Mouse (Mus musculus) embryonic facial prominence, embryonic 11.5 days (tissue): ENCODE data around the gene Tmem56. TPM values are rescaled to one million over a fixed set of nuclear protein-coding genes. Genes with fewer than 3 reads are reported as not detected.

Source experiments
- ATAC-seq: fragments of 200-750 bp; cut with Nextera tagmentation; replicated peaks from 2 replicates; pipeline ENCODE4 v1.8.0; 2017; ENCODE audit warnings: low read depth; ENCODE audit not compliant: insufficient number of reproducible peaks, low FRiP score, low TSS enrichment
- DNase-seq: peaks from one replicate; pipeline ENCODE4 v3.0.0-alpha.2; 2015; ENCODE audit warnings: low spot score
- H3K27ac ChIP-seq: fragments of 300-500 bp; sonication (generic); replicated peaks from 2 replicates; pipeline ENCODE4 v1.5.1; 2014; ENCODE audit warnings: mild to moderate bottlenecking, low read depth, low read length, control low read depth
- H3K27me3 ChIP-seq: fragments of 300-500 bp; sonication (generic); 2 replicates; pipeline ENCODE4 v1.6.1; 2014; ENCODE audit warnings: mild to moderate bottlenecking, low read length, moderate library complexity, mixed read lengths; ENCODE audit not compliant: control insufficient read depth, insufficient read depth
- H3K36me3 ChIP-seq: fragments of 300-500 bp; sonication (generic); replicated peaks from 2 replicates; pipeline ENCODE4 v1.6.1; 2014; ENCODE audit warnings: low read depth, mild to moderate bottlenecking, low read length, moderate library complexity, mixed read lengths; ENCODE audit not compliant: control insufficient read depth, insufficient read depth
- H3K4me1 ChIP-seq: fragments of 300-500 bp; sonication (generic); 2 replicates; pipeline ENCODE4 v1.6.1; 2014; ENCODE audit warnings: low read length, mixed read lengths; ENCODE audit not compliant: control insufficient read depth, insufficient read depth
- H3K4me2 ChIP-seq: fragments of 300-500 bp; sonication (generic); 2 replicates; pipeline ENCODE4 v1.6.1; 2014; ENCODE audit warnings: low read depth, mild to moderate bottlenecking, control low read depth, low read length, moderate library complexity
- H3K4me3 ChIP-seq: fragments of 300-500 bp; sonication (generic); 2 replicates; pipeline ENCODE4 v1.5.1; 2014; ENCODE audit warnings: low read depth, low read length, control low read depth
- H3K9ac ChIP-seq: fragments of 300-500 bp; sonication (generic); replicated peaks from 2 replicates; pipeline ENCODE4 v1.6.1; 2014; ENCODE audit warnings: mild to moderate bottlenecking, control low read depth, low read length
- H3K9me3 ChIP-seq: fragments of 300-500 bp; sonication (generic); replicated peaks from 2 replicates; pipeline ENCODE4 v1.6.1; 2016; ENCODE audit warnings: mild to moderate bottlenecking, low read length, inconsistent platforms, mixed read lengths; ENCODE audit not compliant: control insufficient read depth
- WGBS: fragments of 180-500 bp; shearing (Covaris S2); extraction: QIAGEN DNeasy Blood & Tissue Kit; methylation state at CpG from one replicate; pipeline ENCODE4 v1.1.7; 2014; 5-methylcytosine and 5-hydroxymethylcytosine counted together
- polyA plus RNA-seq: library from polyadenylated mRNA; unstranded; fragments of >200 nt; fragmentation: Nextera tagmentation; extraction: Ambion mirVana; gene quantifications from 2 replicates; pipeline ENCODE4 v1.2.1, GENCODE M21; 2014

Gene Tmem56
- polyA plus RNA-seq, 1 experiment from 2014 or later, result 0.90 TPM

DNA sequence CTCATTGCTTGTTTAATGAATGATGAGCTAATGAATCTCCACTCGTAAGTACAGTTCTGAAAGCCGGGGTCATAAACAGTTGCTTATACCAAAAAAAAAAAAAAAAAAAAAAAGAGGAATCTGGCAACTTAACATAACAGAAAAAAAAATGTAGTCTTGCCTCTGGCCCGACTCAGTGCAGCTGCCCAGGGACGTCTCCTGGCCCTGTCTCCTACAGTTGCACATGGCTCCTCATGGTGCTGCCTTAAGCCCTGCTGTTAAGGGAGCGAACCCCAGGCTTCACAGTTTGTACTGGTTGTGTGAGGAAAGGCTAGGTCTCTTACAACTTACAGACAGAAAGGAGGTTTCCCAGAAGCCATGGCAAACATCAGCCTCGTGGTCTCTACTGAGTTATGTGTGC, 31.3 kb upstream of the Tmem56 start:
- Histone ChIP-seq H3K4me2 (no peak overlapping the region), H3K9ac (no peak overlapping the region), H3K9me3 (no peaks in the 10 kb centered on the region), H3K27me3 (no peaks in the 10 kb centered on the region), H3K4me3 (no peak overlapping the region), H3K36me3 (no peaks in the 10 kb centered on the region), H3K4me1 (no peaks in the 10 kb centered on the region), H3K27ac (no peak overlapping the region)
- DNase-seq (no peak), ATAC-seq (no peak)
- WGBS, result 85% methylated on average over 6 of the region's 6 CpGs

DNA sequence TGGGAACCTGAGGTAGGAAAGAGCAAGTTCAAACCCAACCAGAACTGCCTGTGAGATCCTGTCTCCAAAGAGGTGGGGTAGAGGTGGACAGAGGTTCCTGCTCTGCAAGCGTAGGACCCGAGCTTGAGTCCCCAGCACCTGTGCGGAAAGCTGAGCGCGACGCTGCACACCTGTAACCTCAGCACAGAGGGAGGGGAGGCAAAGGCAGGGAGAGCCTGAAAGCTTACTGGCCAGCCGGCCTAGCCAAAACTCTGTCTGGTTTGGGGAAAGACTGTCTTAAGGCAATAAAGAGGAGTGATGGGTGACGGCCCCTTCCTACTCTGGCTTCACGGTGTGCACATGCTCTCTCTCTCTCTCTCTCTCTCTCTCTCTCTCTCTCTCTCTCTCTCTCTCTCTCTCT, 30.1 kb upstream of the Tmem56 start:
- Histone ChIP-seq H3K4me1 (no peaks in the 10 kb centered on the region), H3K27me3 (no peaks in the 10 kb centered on the region), H3K4me2 (no peak overlapping the region), H3K27ac (no peak overlapping the region), H3K9ac (no peak overlapping the region), H3K4me3 (no peak overlapping the region), H3K9me3 (no peaks in the 10 kb centered on the region), H3K36me3 (no peaks in the 10 kb centered on the region)
- ATAC-seq (no peak), DNase-seq (no peak)
- 77% methylated on average over 9 of the region's 9 CpGs for WGBS

DNA sequence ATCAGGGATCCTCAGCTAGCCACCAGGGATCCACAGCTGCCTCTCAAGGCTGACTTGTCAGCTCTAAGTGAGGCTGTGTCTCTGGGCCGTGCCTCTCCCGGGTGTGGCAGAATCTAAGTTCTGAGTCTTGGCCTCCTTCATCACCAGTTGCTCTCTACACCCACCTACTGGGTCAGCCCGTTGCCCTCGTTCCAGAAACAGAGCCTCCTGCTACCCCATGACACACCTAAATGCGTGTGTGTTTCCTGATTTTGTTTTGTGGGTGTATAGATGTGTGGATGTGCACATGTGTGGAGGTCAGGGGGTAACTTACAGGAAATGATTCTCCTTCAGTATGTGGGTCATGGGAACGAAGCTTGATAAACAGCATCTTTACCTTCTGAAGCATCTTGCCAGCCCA, 29.5 kb upstream of the Tmem56 start:
- no peak overlapping the region for H3K27ac ChIP-seq
- H3K9ac ChIP-seq, result no peak overlapping the region
- no peak for DNase-seq
- no peaks in the 10 kb centered on the region for H3K27me3 ChIP-seq
- H3K36me3 ChIP-seq, result no peaks in the 10 kb centered on the region
- no peak for ATAC-seq
- 81% methylated on average over 6 of the region's 6 CpGs for WGBS
- H3K4me3 ChIP-seq, result no peak overlapping the region
- no peak overlapping the region for H3K4me2 ChIP-seq
- H3K4me1 ChIP-seq, result no peaks in the 10 kb centered on the region
- H3K9me3 ChIP-seq, result no peaks in the 10 kb centered on the region

GRCm38 (mm10) chr3:121309896-121310714, 27.2 kb upstream of the Tmem56 start:
- Histone ChIP-seq H3K36me3 (no peaks in the 10 kb centered on the region), H3K27me3 (no peaks in the 10 kb centered on the region), H3K4me1 (no peaks in the 10 kb centered on the region), H3K4me2 (no peak overlapping the region), H3K4me3 (no peak overlapping the region), H3K9me3 (no peaks in the 10 kb centered on the region), H3K9ac (no peak overlapping the region), H3K27ac (no peak overlapping the region)
- ATAC-seq (no peak), DNase-seq (no peak)
- WGBS, result 89% methylated on average over 16 of the region's 16 CpGs

DNA sequence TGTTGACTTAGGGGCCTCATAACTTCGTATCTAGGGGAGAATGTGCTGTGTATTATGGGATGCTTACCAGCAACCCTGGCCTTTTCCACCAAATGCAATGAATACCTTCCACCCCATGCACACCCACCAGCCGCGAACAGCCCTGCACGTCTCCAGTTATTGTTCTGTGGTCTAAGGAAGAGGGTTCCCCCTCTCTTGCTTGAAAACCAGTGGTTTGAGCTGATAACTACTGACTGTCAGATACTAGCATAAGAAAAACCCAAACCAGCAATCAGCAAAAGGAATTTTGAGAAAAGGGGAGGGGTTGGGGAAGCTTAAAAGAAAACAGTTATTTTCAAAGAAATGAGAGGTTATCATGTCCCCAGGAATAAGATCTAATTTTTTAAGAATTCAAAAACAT, 26.5 kb upstream of the Tmem56 start:
- Histone ChIP-seq H3K4me3 (no peak overlapping the region), H3K36me3 (no peaks in the 10 kb centered on the region), H3K9ac (no peak overlapping the region), H3K4me2 (no peak overlapping the region), H3K4me1 (no peaks in the 10 kb centered on the region), H3K27me3 (no peaks in the 10 kb centered on the region), H3K9me3 (no peaks in the 10 kb centered on the region), H3K27ac (no peak overlapping the region)
- DNase-seq (no peak), ATAC-seq (no peak)
- WGBS, result 82% methylated on average over 4 of the region's 4 CpGs

GRCm38 (mm10) chr3:121308935-121309334, 26.0 kb upstream of the Tmem56 start:
- DNase-seq, result no peak
- ATAC-seq, result no peak
- no peaks in the 10 kb centered on the region for H3K9me3 ChIP-seq
- no peaks in the 10 kb centered on the region for H3K36me3 ChIP-seq
- H3K9ac ChIP-seq, result no peak overlapping the region
- no peak overlapping the region for H3K27ac ChIP-seq
- no peak overlapping the region for H3K4me2 ChIP-seq
- H3K4me1 ChIP-seq, result no peaks in the 10 kb centered on the region
- no peak overlapping the region for H3K4me3 ChIP-seq
- WGBS, result 84% methylated on average over 5 of the region's 5 CpGs
- no peaks in the 10 kb centered on the region for H3K27me3 ChIP-seq

- Histone ChIP-seq H3K4me1 (no peaks in the 10 kb centered on the region), H3K36me3 (no peaks in the 10 kb centered on the region), H3K27ac (no peak overlapping the region), H3K27me3 (no peaks in the 10 kb centered on the region), H3K4me3 (no peak overlapping the region), H3K9me3 (no peaks in the 10 kb centered on the region), H3K4me2 (no peak overlapping the region), H3K9ac (no peak overlapping the region)
- DNase-seq (peak; percentile 90), ATAC-seq (peak; percentile 31; the same call in 1 of the 2 replicates)
- WGBS, result 75% methylated on average over 7 of the region's 7 CpGs
Observed at GRCm38 (mm10) chr3:121307532-121308234, 24.8 kb upstream of the Tmem56 start.

- no peak overlapping the region for H3K27ac ChIP-seq
- peak; percentile 36; the same call in 1 of the 2 replicates for ATAC-seq
Observed at GRCm38 (mm10) chr3:121306641-121307040, 23.7 kb upstream of the Tmem56 start.

More at GRCm38 (mm10) chr3:121306641-121307040, 23.7 kb upstream of the Tmem56 start:
- 96% methylated on average over 7 of the region's 7 CpGs for WGBS
- no peaks in the 10 kb centered on the region for H3K4me1 ChIP-seq
- no peak overlapping the region for H3K9ac ChIP-seq
- H3K4me2 ChIP-seq, result no peak overlapping the region
- no peak for DNase-seq
- H3K9me3 ChIP-seq, result no peaks in the 10 kb centered on the region
- no peaks in the 10 kb centered on the region for H3K27me3 ChIP-seq
- H3K4me3 ChIP-seq, result no peak overlapping the region
- no peaks in the 10 kb centered on the region for H3K36me3 ChIP-seq
